Mouse (Mus musculus) induced T-regulatory cell, adult 2 months (primary cell): ENCODE results near the gene Spa17.

Experiments used
- DNase-seq: peaks from one replicate; pipeline ENCODE4 v3.0.0-alpha.2; 2012; ENCODE audit warnings: low read depth

Gene Spa17

DNA sequence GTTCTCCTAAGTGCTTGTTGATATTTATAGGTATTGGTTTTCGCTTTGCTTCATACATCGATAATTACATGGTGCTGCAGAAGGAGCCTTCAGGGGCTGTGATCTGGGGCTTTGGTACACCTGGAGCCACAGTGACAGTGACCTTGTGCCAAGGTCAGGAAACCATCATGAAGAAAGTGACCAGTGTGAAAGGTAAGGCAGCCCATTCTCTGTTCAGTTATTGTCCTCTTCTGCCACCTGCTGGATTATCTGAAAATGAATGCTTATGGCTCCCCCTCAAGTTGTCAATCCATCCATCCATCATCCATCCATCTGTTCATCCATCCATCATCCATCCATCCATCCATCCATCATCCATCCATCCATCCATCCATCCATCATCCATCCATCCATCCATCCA lies 3.2 kb upstream of the Spa17 start:
- DNase-seq = peak; percentile 78

DNA sequence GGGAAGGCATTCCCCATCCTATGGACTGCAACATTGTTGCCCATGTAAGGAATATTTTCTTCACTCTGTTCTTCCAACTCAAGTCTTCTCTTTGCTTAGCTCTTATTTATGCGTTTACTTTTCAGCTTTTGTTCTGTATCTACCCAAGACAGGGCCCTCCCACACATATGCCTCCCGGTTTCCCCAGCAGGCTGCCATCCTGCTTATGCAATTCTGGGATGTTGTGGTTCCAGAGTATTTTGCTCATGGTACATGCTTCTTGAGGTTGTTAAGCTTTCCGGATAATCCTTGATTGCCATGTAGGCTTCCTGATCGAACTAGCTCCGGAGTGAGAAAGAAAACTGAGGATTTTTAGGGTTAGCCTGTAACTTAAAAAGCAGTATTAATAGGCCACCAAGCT lies 1.7 kb upstream of the Spa17 start:
- no peak for DNase-seq

DNA sequence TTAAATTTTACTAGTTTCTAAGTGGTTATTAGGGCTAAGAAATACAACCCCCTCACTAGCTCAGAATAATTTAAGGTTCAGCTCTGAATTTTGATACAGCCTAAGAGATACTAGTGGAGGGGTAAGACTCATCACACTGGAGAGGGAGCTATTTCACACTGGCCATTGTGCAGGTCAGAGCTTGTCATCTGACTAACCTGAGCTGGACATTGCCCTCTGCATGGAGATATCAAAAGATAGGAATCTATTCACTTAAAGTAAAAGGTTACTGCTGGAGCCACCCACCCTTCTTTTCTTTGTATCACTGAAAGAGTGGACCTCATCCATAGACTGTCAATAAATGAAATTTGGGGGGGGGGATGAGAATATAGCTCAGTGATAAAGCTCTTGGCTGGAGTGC lies 794 bp upstream of the Spa17 start:
- DNase-seq = no peak

DNA sequence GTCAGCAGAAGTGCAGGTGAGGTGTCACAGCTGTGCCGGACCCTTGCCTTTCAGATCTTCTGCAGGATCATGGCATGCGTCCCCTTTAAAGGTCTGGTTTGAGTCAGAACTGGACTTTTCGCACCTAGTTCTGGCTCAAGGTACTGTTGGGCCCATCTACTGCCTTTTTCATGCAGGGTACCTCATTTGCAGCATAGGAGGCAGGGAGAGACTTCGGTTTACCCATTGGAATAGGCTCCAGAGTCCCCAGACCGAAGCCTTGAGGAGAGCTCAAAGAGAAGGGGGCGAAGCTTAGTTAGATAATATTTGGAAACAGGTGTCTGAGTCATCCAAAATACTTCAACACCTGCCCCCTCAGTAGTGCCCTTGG lies 374 bp upstream of the Spa17 start:
- no peak for DNase-seq

DNA sequence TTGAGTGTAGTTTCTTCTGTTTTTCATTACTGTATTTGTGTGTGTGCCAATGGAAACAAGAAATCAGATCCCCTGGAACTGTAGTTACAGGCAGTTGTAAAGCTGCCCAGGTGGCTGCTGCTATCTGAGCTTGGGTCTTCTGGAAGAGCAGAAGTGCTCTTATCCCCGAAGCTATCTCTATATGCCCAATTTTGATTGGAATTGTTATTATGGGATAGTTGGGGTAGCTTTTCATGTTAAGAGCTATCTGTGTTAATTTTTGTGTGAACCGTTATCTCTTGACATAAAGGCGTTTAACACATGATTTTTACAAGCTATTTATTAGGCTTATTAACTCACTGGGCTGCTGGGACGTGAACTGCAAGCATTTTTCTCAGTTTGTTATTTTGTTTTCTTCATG lies 4.0 kb downstream of the Spa17 start:
- no peak for DNase-seq

DNA sequence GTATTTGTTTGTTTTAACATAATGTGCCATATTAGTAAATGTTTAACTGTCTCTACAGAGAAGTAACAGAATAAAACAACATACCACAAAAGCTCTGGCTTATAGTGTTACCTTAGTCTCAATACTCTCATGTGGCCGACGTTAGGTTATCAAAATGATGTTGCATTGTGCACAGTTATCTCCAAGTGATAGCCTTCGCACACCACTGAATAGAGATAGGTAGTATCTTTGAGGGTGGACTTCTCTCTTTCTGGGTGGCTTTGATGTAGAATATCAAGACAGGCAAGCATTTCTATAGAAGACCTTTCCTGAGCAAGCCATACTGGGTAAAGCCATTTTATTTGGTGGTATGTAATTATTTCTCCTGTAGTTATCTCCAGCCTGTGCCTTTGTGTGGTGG lies 8.4 kb downstream of the Spa17 start:
- DNase-seq = no peak

DNA sequence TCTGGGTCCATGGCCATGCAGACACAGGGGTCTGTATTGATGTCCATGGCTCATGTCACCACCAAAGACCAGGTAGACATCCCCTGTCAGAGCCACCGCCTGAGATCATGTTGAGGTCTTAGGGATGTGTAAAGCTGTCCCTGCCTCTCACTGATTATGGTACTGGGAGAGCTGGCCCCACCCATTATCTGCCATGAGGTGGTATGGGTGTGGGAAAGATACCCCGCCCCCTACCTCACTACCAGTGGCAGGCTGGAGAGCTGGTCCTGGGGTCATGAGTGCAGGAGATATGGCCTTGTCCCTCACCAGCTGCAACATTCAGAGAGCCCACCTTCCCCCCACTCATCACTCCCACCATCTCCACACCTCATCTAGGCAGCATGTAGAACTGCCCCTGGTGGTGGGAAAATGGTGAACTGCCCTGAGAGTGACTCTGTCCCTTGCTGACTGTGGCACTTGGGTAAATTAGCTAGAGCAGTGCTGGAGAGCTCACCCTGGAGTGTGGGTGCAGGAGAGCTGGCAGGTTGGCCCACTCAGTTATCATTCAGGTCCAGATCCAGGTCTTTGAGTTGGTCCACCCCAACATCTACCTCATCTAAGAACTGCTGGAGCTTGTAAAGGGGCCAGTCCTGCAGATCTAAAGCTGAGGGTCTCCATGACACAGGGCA lies 12.8 kb downstream of the Spa17 start:
- no peak for DNase-seq

DNA sequence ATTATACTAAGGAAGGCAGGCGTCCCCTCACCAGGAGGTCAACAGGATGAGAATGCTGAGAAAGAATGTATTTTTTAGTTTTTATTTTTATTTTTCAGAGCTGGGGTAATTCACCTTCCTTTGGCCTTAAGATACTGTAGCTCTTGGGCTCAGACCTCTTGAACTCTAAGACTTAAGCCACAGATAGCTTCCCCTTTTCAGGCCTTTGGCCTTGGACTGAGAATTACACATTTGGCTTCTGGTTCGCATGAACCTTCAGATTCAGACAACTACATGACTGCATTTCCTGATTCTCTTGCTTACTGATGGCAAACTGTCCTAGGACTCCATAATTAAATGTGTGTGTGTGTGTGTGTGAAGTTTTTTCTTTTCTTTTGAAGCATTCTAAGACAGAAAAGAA lies 14.9 kb downstream of the Spa17 start:
- DNase-seq = no peak

DNA sequence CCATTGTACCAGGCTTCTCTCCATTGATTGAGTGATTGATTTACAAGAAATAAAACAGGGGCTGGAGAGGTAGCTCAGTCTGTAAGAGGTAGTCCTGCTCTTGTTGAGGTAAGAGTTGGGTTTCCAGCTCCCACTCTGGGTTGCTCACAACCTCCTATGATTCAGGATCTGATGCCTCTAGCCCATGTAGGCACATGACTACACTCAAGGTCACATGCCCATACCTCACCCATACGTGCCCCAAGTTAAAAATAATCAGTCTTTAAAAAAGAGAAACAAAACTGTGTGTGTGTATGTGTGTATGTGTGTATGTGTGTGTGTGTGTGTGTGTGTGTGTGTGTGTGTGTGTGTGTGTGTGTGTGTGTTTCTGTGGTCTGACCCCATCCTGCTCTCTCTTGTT lies 18.0 kb downstream of the Spa17 start:
- DNase-seq = no peak

DNA sequence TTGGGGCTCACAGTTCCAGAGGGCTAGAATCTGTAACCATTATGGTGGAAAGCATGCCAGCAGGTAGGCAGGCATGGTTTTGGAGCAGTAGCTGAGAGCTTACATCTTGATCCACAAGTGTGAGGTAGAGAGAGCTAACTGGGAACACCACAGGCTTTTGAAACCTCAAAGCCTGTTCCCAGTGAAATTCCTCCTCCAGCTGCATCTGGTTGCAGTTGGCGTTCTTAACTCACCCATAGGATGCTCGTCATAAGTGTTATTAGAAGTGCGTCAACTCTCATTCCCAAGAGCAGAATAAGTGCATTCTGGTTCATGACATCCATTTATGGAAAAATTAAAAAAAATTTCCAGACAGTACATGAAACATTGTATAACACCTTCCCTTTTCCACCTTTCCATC lies 19.8 kb downstream of the Spa17 start:
- DNase-seq = no peak

DNA sequence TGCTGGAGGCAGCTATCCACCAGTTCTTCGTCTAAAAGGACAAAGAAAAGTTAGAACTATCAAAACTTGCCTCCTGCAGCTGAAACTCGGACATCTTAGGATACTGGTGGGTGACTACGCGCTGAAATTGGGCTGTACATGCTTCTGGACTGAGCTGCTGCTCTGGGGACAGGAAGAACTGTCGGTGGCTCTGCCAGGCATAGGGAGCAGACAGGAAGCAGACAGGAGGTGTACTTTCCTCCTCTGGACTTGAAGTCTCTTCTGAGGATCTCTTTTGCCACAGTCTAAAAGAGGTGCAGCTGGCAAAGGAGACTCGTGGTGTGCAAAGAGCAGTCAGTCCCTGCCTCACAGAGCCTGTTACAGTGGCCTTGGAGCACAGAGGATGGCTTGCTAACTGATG lies 20.9 kb downstream of the Spa17 start:
- DNase-seq = no peak

DNA sequence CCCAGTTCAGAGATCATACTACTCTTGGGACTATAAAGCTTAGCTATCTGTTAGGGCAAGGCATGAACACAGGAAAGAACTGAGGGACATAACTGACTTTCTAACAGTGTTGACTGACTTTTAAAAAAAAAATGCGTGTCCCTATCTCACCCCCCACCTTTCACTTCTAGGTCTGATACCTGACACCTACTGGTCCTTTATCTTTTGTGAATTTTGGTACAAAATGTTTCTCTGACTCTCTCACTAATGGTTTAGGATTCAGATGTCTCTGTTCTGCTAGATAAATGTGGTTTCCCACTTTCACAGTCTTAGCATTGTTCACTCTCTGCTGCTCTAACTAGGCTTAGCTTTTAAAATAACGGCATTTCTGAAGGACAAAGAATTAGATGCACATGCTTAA lies 21.5 kb downstream of the Spa17 start:
- DNase-seq = no peak

DNA sequence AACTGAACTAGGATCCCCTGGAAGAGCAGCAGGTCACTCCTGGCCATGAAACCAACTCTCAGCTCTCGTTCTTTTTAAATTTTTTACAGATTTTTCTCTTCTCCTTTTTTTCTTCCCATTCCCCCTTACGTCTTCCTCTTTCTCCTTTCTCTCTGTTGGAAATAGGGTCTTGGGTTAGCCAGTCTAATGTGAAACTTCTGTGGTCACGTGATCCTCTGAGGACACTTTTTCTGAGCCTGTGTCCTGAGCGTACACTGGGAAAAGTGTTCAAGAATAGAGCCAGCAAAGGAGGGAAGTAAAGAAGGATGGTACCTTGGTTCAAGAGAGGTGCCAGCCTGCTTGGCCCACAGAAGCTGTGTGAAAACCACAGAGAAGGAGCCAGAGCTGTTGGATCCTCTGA lies 23.1 kb downstream of the Spa17 start:
- DNase-seq = no peak

DNA sequence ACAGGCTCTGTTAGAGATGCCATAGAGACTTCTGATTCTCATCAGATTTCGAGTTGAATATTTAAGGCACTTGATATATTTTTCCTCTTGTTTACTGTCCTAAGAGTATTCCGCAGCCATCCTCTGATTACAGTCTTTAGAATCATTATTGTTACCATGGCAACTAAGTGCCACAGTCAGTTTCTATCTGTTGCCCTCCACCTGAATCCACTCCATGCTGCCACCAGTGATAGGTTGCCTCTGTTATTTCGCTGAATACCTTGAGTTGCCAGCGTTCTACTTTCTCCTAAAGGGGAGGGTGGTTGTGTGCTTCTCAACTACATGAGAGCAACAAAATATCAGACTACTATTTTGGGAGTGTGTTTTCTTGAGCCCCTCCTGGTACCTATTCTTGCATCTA lies 26.8 kb downstream of the Spa17 start:
- no peak for DNase-seq

DNA sequence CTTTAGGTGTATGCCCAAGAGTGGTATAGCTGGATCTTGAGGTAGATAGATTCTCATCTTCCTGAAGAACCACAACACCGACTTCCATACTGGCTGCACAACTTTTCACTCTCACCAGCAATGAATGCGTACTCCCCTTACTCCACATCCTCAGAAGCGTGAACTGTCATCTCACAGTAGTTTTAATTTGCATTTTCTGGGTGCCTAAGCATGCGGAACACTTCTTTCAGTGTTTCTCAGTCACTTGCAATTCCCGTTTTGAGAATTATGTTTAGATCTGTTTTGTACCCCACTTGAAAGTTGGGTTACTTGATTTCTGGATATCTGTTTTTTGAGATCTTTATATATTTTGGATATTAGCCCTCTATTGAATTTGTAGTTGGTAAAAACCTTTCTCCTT lies 29.9 kb downstream of the Spa17 start:
- no peak for DNase-seq

DNA sequence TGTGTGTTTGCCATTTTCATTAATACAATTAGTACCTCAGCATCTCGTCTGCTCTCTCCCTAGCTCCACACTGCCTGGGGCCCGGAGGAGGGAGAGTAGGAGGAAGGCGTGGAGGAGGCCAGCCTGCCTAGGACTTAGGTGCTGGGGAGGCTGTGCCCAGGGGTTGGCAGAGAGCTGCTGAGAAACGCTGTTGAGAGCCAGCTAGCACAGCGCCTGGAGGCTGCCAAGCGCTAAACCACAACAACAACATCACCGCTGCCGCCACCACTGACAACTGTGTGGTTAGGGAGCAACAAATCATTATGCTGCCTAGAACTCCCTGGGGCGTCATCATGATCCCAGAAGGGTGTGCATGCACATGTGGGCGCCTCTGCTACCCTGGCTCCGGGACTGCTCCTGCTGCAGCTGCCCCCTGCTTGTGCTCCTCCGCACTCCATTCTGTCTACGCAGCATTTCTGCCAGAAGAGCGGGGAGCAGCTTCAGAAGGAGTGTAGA lies 37.0 kb downstream of the Spa17 start:
- DNase-seq = no peak

DNA sequence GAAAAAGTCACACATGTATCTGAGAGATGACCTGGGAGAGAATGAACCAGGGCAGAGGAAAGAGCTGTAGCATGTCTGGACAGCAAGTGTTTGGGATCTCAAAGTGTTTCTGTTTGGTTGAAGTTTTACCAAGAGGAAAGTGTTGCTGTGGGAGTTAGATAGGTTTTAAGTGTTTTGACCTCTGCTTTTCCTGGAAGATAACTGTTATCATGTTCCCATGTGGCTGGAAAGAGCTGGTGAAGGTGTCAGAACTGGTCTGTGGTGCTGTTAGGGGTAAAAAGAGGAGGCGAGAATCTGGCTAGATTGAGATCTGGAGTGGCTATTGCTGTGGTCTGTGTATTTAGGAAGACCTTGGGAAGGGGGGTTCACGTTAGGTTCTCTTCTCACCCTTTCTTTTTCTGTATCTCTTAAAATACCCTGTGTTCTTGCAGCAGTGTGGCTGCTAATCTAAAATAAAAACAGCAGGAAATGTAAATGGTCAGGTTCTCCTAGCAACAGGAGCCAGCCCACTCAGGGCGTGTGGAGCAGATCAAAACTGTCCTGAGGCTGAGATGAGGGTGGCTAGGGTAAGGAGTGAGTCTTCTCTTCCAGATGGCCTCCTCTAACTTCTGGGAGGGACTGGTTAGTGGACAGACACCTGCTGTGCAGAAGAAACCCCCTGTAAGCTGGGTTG lies 41.2 kb downstream of the Spa17 start:
- no peak for DNase-seq

DNA sequence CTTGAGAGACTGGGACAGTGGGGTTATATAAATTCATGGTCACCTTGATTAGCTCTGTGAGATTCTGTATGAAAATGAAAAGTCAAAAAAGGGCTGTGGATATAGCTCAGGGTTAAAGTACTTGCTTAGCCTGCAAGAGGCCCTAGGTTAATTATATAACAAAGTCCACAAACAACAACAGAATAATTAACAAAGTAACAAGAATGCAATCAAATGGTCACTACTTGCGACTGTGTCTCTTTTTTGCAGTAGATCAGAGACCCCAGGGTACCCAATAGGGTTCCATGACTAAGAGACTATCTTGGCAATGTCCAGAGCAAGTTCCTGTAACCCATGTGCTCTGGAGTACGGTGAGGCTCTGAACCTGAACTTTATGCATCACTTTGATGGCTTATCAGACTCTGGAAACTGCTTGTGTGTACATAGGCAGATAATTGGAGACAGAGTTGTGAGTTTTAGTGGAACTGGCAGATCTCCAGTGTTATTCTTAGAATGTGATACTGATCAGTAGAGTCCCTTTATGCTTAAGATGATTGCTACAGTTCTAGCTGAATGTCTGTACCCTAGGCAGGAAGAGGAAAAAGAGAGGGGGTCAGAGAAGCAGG lies 44.2 kb downstream of the Spa17 start:
- DNase-seq = no peak

DNA sequence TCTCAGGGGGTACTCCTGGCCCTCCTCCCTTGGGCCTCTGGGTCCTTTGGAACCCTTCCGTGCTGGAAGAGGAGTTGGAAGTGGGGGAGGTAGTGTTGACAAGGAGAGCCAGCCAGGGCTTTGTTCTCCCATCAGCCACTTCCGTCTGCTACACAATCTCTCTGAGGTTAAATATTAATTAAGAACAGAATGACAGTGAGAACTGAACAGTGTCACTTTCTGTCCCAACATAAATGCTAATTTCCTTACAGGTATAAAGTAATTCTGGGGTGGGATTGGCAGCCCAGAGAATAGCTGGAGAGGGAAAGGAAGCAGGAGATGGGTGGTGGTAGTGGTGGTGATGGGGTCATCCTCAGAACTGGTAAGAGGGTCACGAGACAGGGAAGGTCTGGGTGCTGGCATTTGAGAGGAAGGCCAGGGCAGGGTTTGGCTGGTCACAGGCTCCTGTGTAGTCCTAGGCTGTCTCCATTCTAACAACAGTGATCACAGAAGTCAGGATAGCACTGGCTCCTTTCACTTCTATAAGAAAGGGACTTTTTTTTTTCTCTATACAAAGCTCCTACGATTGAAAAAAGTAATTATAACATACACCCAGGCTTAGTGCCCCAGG lies 44.8 kb downstream of the Spa17 start:
- no peak for DNase-seq

DNA sequence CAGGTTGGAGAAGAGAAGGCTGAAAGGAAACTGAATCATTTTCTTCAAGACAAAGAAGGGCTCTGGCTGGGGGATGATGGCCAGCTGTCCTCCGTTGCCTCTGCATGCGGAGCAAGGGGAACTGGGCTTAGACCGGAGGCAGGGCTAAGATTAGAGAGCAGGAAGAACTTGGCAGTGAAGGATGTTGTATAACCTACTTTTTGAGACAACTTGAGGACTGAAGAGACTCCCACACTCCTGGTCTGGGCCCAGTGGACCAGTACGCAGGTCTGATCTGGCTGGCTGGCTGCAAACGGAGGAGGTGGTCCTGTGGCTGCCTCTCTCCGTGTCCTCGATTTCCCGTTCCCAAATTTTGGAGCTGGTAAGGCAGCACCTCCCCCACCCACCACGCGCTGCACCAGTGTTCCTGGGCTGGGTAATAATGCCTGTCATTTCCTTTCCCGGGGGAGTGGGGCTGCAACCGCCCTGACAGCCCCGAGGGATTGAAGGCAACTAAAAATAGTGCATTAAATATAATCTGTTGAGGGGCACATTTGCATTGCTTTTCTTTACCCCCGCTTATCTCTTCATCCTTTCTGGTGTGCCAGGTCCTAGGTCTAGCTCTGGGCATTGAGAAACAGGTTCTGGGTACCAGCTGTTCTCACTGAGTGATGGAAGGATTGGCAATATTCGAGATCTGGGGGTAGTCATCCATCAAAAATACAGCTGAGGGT lies 45.5 kb downstream of the Spa17 start:
- DNase-seq = no peak

DNA sequence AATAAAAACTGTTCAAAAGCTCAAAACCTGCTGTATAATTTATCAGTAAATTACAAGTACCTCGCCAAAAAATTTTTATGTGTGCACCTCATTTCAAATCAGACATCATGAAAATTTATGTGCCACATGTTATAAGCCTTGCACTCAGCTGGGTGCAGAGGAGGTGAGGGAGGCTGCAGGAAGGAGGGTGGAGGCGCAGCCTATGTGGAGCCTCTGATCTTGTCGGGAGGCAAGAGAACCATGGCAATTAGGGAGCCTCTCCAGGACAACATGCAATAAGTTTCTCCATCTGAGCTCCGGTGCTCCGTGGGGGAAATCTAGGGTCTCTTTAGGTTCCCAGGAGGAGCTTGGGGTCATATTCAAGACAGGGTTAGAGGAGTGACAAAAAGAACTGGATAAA lies 46.1 kb downstream of the Spa17 start:
- no peak for DNase-seq

DNA sequence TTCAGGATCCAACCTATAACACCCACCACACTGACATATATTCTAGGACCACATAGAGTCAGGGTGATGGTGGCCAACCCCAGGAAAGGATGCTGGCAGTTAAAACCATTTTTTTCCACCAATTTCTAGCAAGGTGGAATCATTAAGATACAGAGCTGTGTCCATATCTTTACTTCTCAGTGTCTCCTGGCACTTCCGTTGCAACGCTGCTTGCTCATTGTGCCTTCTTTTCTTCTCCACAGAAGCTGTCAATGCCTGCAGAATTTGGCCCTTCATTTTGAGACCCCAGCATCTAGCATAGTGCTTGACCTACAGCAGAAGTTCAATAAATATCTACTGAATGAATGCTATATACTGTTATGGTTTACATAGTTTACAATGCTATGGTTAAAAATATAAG lies 46.5 kb downstream of the Spa17 start:
- DNase-seq = no peak

DNA sequence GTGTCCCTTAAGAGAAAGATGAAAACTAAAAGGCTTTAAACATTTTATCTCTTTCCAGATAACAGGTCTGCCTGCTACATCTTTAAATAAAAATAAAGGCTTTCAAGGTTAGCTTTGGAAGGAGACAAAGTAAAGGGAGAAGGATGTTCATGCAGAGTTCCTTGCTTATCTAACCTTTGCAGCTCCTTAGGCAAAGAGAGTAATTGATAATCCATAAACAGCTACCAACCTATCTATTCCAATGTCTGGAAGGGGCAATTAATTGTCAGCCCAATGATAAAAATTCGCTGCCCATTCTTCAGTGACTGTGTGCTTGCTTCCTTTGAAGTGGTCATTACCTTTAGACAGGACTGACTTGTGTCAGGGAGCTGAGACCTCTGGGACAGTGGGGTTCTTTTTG lies 49.7 kb downstream of the Spa17 start:
- no peak for DNase-seq
